15 mouse cellular contexts compared by ENCODE assay signal in genomic region chr2:181312435-181312834, GRCm38 (mm10). TPM values are rescaled to one million over a fixed set of nuclear protein-coding genes. Genes with fewer than 3 reads are reported as not detected.
DNase-seq lines count a peak whose midpoint lies in the region; ATAC-seq lines count a peak whose summit lies in the region.
"Had no signal": no experiment of that assay in that cellular context is flagged by ENCODE, and none has a peak within 500 bp of the region (broad histone marks: within the 10 kb centered on the region; RNA-seq: fewer than 3 reads in every experiment).

No protein-coding gene starts in this region.

- H3K27me3 ChIP-seq in forebrain, embryonic 15.5 days: no peaks in the 10 kb centered on the region
- H3K27me3 ChIP-seq in midbrain, embryonic 10.5 days (ENCODE audit: low read depth, poor library complexity, severe bottlenecking): peaks cover 72% of the 10 kb centered on the region
- peaks cover 10% of the 10 kb centered on the region; the same call in 1 of the 2 replicates for H3K27me3 ChIP-seq in neural tube, embryonic 15.5 days (replicated peaks)

- H3K4me2 ChIP-seq in forebrain, embryonic 15.5 days (replicated peaks): peak overlapping the region; percentile 61
- peak overlapping the region; percentile 73 for H3K4me2 ChIP-seq in neural tube, embryonic 15.5 days
- H3K4me2 ChIP-seq: embryonic facial prominence, embryonic 15.5 days; liver, embryonic 13.5 days had no signal

- H3K4me1 ChIP-seq in forebrain, embryonic 15.5 days: peaks cover 20% of the 10 kb centered on the region
- peaks cover 21% of the 10 kb centered on the region for H3K4me1 ChIP-seq in midbrain, embryonic 10.5 days
- H3K4me1 ChIP-seq in neural tube, embryonic 15.5 days: peaks cover 43% of the 10 kb centered on the region

- peak overlapping the region; percentile 69 for H3K4me3 ChIP-seq in forebrain, embryonic 15.5 days
- peak overlapping the region; percentile 72 for H3K4me3 ChIP-seq in midbrain, embryonic 10.5 days
- peak overlapping the region; percentile 79 for H3K4me3 ChIP-seq in neural tube, embryonic 15.5 days (replicated peaks)
- H3K4me3 ChIP-seq: heart, adult 2 months; liver, embryonic 13.5 days had no signal

- WGBS in forebrain, embryonic 15.5 days: 71% methylated on average over 3 of the region's 3 CpGs
- 76% methylated on average over 3 of the region's 3 CpGs for WGBS in midbrain, embryonic 10.5 days
- WGBS in neural tube, embryonic 15.5 days: 62% methylated on average over 3 of the region's 3 CpGs

- H3K9ac ChIP-seq in forebrain, embryonic 15.5 days (replicated peaks): peak overlapping the region; percentile 91
- peak overlapping the region; percentile 95 for H3K9ac ChIP-seq in neural tube, embryonic 15.5 days (replicated peaks)
- H3K9ac ChIP-seq: embryonic facial prominence, embryonic 15.5 days; liver, embryonic 13.5 days had no signal

- no peak for ATAC-seq in forebrain, embryonic 15.5 days (replicated peaks)
- no peak for ATAC-seq in neural tube, embryonic 15.5 days (ENCODE audit: low FRiP score)

- no peak overlapping the region for H3K27ac ChIP-seq in forebrain, embryonic 15.5 days (replicated peaks)
- no peak overlapping the region for H3K27ac ChIP-seq in midbrain, embryonic 10.5 days (replicated peaks)
- H3K27ac ChIP-seq in neural tube, embryonic 15.5 days (replicated peaks): peak overlapping the region; percentile 96
- H3K27ac ChIP-seq: embryonic facial prominence, embryonic 15.5 days; heart, adult 2 months; liver, embryonic 13.5 days had no signal

- H3K9me3 ChIP-seq in forebrain, embryonic 15.5 days: no peaks in the 10 kb centered on the region
- no peaks in the 10 kb centered on the region for H3K9me3 ChIP-seq in midbrain, embryonic 10.5 days (replicated peaks)
- no peaks in the 10 kb centered on the region for H3K9me3 ChIP-seq in neural tube, embryonic 15.5 days (replicated peaks)
- H3K9me3 ChIP-seq: embryonic facial prominence, embryonic 15.5 days; liver, embryonic 13.5 days had no signal

- peaks cover 21% of the 10 kb centered on the region for H3K36me3 ChIP-seq in forebrain, embryonic 15.5 days
- H3K36me3 ChIP-seq in midbrain, embryonic 10.5 days: peaks cover 16% of the 10 kb centered on the region
- H3K36me3 ChIP-seq in neural tube, embryonic 15.5 days: peaks cover 21% of the 10 kb centered on the region
- H3K36me3 ChIP-seq: embryonic facial prominence, embryonic 15.5 days; liver, embryonic 13.5 days had no signal

- DNase-seq in heart, adult 11 months: peak; percentile 66
- no peak for DNase-seq in heart, adult 8-10 months (ENCODE audit: low spot score)
- DNase-seq in midbrain, embryonic 10.5 days (ENCODE audit: low spot score): no peak
- DNase-seq in thymus, postnatal 0 days (ENCODE audit: low spot score): no peak
- DNase-seq in gastrocnemius, postnatal 4 days (ENCODE audit: low spot score in 2 of 2): no peak
- no peak for DNase-seq in adrenal gland, adult (ENCODE audit: inconsistent age in 2 of 2, low spot score in 1 of 2)
- DNase-seq: heart, adult 2 months; liver, embryonic 13.5 days; lung, postnatal 4 days; right cerebral cortex, adult 18-20 months; thymus, postnatal 14 days had no signal

RNA-seq across cellular contexts. Expression of gene Stmn3, which starts 1.9 kb away (rescaled TPM):
- total RNA-seq in heart, adult 8-10 months (2022): under 1 TPM in 2 of 4 experiments, not detected in 2; 0.30 to 0.47 TPM
- 960 and 986 TPM in 2 replicates for polyA plus RNA-seq in forebrain, embryonic 15.5 days (2015; fragmentation: Nextera tagmentation; extraction: Ambion mirVana)
- 133 and 240 TPM in 2 replicates for polyA plus RNA-seq in midbrain, embryonic 10.5 days (2016; fragmentation: Nextera tagmentation; extraction: Ambion mirVana)
- polyA plus RNA-seq in neural tube, embryonic 15.5 days (2015; fragmentation: Nextera tagmentation; extraction: Ambion mirVana): 1,381 and 1,726 TPM in 2 replicates
- polyA plus RNA-seq in thymus, postnatal 0 days (2015; fragmentation: Nextera tagmentation; extraction: Ambion mirVana): 0.22 and 0.27 TPM in 2 replicates
- under 1 TPM; 0.32 to 0.47 TPM for total RNA-seq in gastrocnemius, postnatal 4 days (2021)
- total RNA-seq: MEL had no signal

RNA-seq across cellular contexts. Expression of gene Rtel1, which starts 7.1 kb away (rescaled TPM):
- total RNA-seq in heart, adult 8-10 months (2022): 10 to 100 TPM in 2 of 4 experiments, 1 to 10 TPM in 2; 8.1 to 13.0 (median 10.0) TPM
- polyA plus RNA-seq in forebrain, embryonic 15.5 days (2015; fragmentation: Nextera tagmentation; extraction: Ambion mirVana): 37.5 and 44.1 TPM in 2 replicates
- polyA plus RNA-seq in midbrain, embryonic 10.5 days (2016; fragmentation: Nextera tagmentation; extraction: Ambion mirVana): 61.5 and 71.4 TPM in 2 replicates
- polyA plus RNA-seq in neural tube, embryonic 15.5 days (2015; fragmentation: Nextera tagmentation; extraction: Ambion mirVana): 37.3 and 39.4 TPM in 2 replicates
- polyA plus RNA-seq in thymus, postnatal 0 days (2015; fragmentation: Nextera tagmentation; extraction: Ambion mirVana): 31.9 and 37.6 TPM in 2 replicates
- 10 to 100 TPM; 37.0 to 40.9 TPM for total RNA-seq in gastrocnemius, postnatal 4 days (2021)

RNA-seq across cellular contexts. Expression of gene Gmeb2, which starts 24.6 kb away (rescaled TPM):
- total RNA-seq in heart, adult 8-10 months (2022): 1 to 10 TPM; 6.9 to 8.8 (median 7.7) TPM
- polyA plus RNA-seq in forebrain, embryonic 15.5 days (2015; fragmentation: Nextera tagmentation; extraction: Ambion mirVana): 20.2 and 20.3 TPM in 2 replicates
- 18.1 and 21.8 TPM in 2 replicates for polyA plus RNA-seq in midbrain, embryonic 10.5 days (2016; fragmentation: Nextera tagmentation; extraction: Ambion mirVana)
- polyA plus RNA-seq in neural tube, embryonic 15.5 days (2015; fragmentation: Nextera tagmentation; extraction: Ambion mirVana): 13.9 and 14.6 TPM in 2 replicates
- polyA plus RNA-seq in thymus, postnatal 0 days (2015; fragmentation: Nextera tagmentation; extraction: Ambion mirVana): 11.8 and 14.1 TPM in 2 replicates
- total RNA-seq in gastrocnemius, postnatal 4 days (2021): 10 to 100 TPM; 12.1 to 14.5 TPM

RNA-seq across cellular contexts. Expression of gene Zgpat, which starts 52.3 kb away (rescaled TPM):
- 10 to 100 TPM; 17.4 to 22.9 (median 18.1) TPM for total RNA-seq in heart, adult 8-10 months (2022)
- 82.1 TPM in 2 replicates for polyA plus RNA-seq in forebrain, embryonic 15.5 days (2015; fragmentation: Nextera tagmentation; extraction: Ambion mirVana)
- polyA plus RNA-seq in midbrain, embryonic 10.5 days (2016; fragmentation: Nextera tagmentation; extraction: Ambion mirVana): 45.0 and 50.5 TPM in 2 replicates
- 71.1 and 81.9 TPM in 2 replicates for polyA plus RNA-seq in neural tube, embryonic 15.5 days (2015; fragmentation: Nextera tagmentation; extraction: Ambion mirVana)
- 36.4 and 37.6 TPM in 2 replicates for polyA plus RNA-seq in thymus, postnatal 0 days (2015; fragmentation: Nextera tagmentation; extraction: Ambion mirVana)
- total RNA-seq in gastrocnemius, postnatal 4 days (2021): 10 to 100 TPM; 23.3 to 26.2 TPM

RNA-seq across cellular contexts. Expression of gene Arfrp1, which starts 52.8 kb away (rescaled TPM):
- total RNA-seq in heart, adult 8-10 months (2022): 10 to 100 TPM; 50.2 to 56.0 (median 53.9) TPM
- 98.3 and 98.4 TPM in 2 replicates for polyA plus RNA-seq in forebrain, embryonic 15.5 days (2015; fragmentation: Nextera tagmentation; extraction: Ambion mirVana)
- 79.2 and 85.6 TPM in 2 replicates for polyA plus RNA-seq in midbrain, embryonic 10.5 days (2016; fragmentation: Nextera tagmentation; extraction: Ambion mirVana)
- polyA plus RNA-seq in neural tube, embryonic 15.5 days (2015; fragmentation: Nextera tagmentation; extraction: Ambion mirVana): 83.5 and 83.7 TPM in 2 replicates
- 55.8 and 68.0 TPM in 2 replicates for polyA plus RNA-seq in thymus, postnatal 0 days (2015; fragmentation: Nextera tagmentation; extraction: Ambion mirVana)
- total RNA-seq in gastrocnemius, postnatal 4 days (2021): 10 to 100 TPM; 31.6 to 32.4 TPM

Comparison
In these comparisons a context has a peak if more than half of its experiments do, and no peak if none do; other contexts are left out.
1. RNA of gene Stmn3, which starts 1.9 kb away (polyA plus RNA-seq): 1,381 to 1,726 TPM in neural tube, embryonic 15.5 days, 960 to 986 TPM in forebrain, embryonic 15.5 days and 133 to 240 TPM in midbrain, embryonic 10.5 days; 0.22 to 0.27 TPM in thymus, postnatal 0 days; every median in the first group is over 100 times any median in the second.
2. Peak in every context shown above with its lines, with median percentiles within 50 percentile points of each other: H3K4me3 ChIP-seq.